Mouse (Mus musculus) megakaryocyte, embryonic 14.5 days (primary cell): ENCODE results near the gene B4galt5.

ENCODE experiments used
- FLI1 ChIP-seq: IDR thresholded peaks from 2 replicates; pipeline ENCODE4 v1.6.1; 2012; ENCODE audit warnings: low read length, inconsistent platforms, mixed read lengths
- GATA1 ChIP-seq: IDR thresholded peaks from 3 replicates; pipeline ENCODE4 v1.6.1; 2012; ENCODE audit warnings: mixed read lengths, low read length, inconsistent platforms, borderline replicate concordance

DNA sequence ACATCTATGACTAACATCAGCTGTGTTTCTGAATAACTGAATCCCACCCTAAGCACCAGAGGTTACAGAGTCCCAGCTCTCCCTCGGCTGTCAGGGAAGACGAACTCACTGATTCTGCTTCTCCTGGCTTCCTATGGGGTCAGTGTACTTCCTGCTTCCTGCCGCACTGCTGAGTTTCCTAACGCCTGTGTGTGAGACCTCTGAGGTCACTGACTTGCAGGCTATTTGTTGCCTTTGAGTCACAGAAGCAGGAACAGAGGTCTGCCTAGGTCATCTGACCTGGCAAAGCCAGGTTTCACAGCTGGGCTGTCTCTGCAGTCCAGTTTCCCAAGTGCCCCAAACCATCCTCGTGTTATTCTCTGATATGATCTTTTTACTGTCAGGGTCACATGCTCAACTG lies 30.0 kb downstream of the B4galt5 start:
- TF ChIP-seq GATA1, result no peak
- TF ChIP-seq FLI1, result no peak
